Mouse (Mus musculus) bone marrow, adult 2 months (tissue): ENCODE data around the gene Car9.
A peak's percentile ranks its signal among the peaks of the same experiment; 100 is the strongest.

Experiments
- CTCF ChIP-seq: fragments of 200-500 bp; IDR thresholded peaks from 2 replicates; pipeline ENCODE4 v1.5.1; 2011; ENCODE audit warnings: low read length, control low read depth; ENCODE audit not compliant: control insufficient read depth, insufficient read depth
- POLR2A ChIP-seq: fragments of 200-500 bp; IDR thresholded peaks from 2 replicates; pipeline ENCODE4 v1.6.1; 2011; ENCODE audit warnings: low read depth, mild to moderate bottlenecking, control low read depth, low read length, borderline replicate concordance; ENCODE audit not compliant: control insufficient read depth

- TF ChIP-seq CTCF, result peak; percentile 44
- no peak for TF ChIP-seq POLR2A
These were observed 30.2 kb upstream of the Car9 start for GRCm38 (mm10) chr4:43476604-43477003.
